Mouse (Mus musculus): Measurements from ENCODE around the gene Fam161a. TPM values are rescaled to one million over a fixed set of nuclear protein-coding genes. Genes with fewer than 3 reads are reported as not detected.

Gene Fam161a
- total and polyA plus RNA-seq, 3 experiments: 1.4 to 2.0 (median 1.5) TPM

DNA sequence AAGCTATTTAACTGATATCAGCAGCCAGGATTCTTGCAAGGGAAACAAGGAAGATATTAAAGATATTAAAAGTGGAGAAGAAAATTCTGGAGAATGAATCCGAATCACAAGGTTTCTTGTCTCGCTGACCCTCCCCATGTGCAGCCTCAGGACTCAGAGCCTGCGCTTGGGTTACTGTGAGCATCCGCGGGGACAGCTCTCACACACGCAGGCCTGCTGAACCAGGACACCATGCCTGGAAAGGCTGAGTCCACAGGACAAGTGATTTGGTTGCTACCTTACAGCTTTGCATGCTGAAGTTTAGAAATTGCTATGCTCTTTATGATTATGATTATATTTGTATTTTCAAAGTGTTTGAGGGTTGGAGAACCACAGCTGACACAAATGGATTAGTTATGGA lies 22.1 kb downstream of the Fam161a start:
- H3K4me3 ChIP-seq (replicated peaks in 1 of 3; ENCODE audit: low read depth in 2 of 3, low read length in 2 of 3, poor library complexity in 1 of 3): no peak overlapping the region
- TF ChIP-seq JUN (IDR thresholded peaks at IDR 0.05; ENCODE audit: insufficient read depth, low read depth, low read length) (no peak), POLR2A (IDR thresholded peaks at IDR 0.05; ENCODE audit: low read depth, low read length) (no peak), CHD1 (IDR thresholded peaks at IDR 0.05; ENCODE audit: low read depth, low read length) (no peak), ZNF384 (IDR thresholded peaks at IDR 0.05; ENCODE audit: low read depth, low read length) (no peak), RCOR1 (conservative IDR thresholded peaks at IDR 0.05; ENCODE audit: low read depth, low read length) (no peak), GABPA (IDR thresholded peaks at IDR 0.05; ENCODE audit: insufficient replicate concordance, low read depth, low read length) (no peak), SMC3 (IDR thresholded peaks at IDR 0.05; ENCODE audit: low read depth, low read length) (no peak), ZKSCAN1 (IDR thresholded peaks at IDR 0.05; ENCODE audit: borderline replicate concordance, low read depth, low read length) (no peak), SIN3A (IDR thresholded peaks at IDR 0.05; ENCODE audit: low read length) (no peak), MAFK (IDR thresholded peaks at IDR 0.05; ENCODE audit: insufficient replicate concordance, low read length) (no peak), NELFE (IDR thresholded peaks at IDR 0.05; ENCODE audit: low read depth, low read length) (no peak), KAT2A (IDR thresholded peaks at IDR 0.05; ENCODE audit: insufficient replicate concordance, low read length) (no peak), MYC (IDR thresholded peaks at IDR 0.05; ENCODE audit: low read depth, low read length) (no peak), CTCF (conservative IDR thresholded peaks at IDR 0.05 in 1 of 2, IDR thresholded peaks at IDR 0.05 in 1 of 2; ENCODE audit: low read depth in 2 of 2, low read length in 2 of 2) (no peak), ETS1 (conservative IDR thresholded peaks at IDR 0.05; ENCODE audit: low read depth, low read length) (no peak), MXI1 (IDR thresholded peaks at IDR 0.05; ENCODE audit: low read depth, low read length) (no peak)
- no peak overlapping the region for H3K9ac ChIP-seq (ENCODE audit: insufficient read depth, low read depth)

DNA sequence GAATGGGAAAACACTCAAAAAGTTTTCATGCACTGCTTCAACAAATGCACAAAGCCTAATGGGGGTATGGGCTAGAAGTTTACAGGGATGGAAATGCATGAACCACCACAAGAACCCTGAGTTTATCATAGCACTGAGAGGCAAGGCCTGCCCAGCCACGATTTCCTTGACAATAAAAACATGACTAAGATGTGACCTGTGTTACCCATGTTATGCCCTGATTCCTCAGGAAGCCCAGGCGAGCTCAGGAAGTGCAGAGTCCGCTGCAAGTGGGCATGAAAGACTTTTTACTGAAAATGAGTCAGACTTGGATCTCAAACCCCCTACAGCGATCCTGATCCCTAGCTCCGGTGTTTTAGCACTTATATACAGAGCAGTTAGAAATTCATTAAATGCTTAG lies 39.9 kb downstream of the Fam161a start:
- Histone ChIP-seq H3K4me2 (ENCODE audit: insufficient read depth, low read depth, poor library complexity, severe bottlenecking) (no peak overlapping the region), H3K27me3 (replicated peaks) (no peaks in the 10 kb centered on the region), H3K9ac (ENCODE audit: insufficient read depth, low read depth) (no peak overlapping the region), H3K4me3 (replicated peaks in 1 of 3; ENCODE audit: low read depth in 2 of 3, low read length in 2 of 3, poor library complexity in 1 of 3) (no peak overlapping the region), H3K4me1 (ENCODE audit: control insufficient read depth in 1 of 2, insufficient read depth in 2 of 2) (peaks cover 0 to 3% of the 10 kb centered on the region in 2 experiments; a peak in 1 of 4 replicates), H3K9me3 (replicated peaks; ENCODE audit: low read length) (no peaks in the 10 kb centered on the region), H3K79me2 (replicated peaks; ENCODE audit: control insufficient read depth, extremely low read depth, insufficient read depth, poor library complexity, severe bottlenecking) (no peaks in the 10 kb centered on the region), H3K36me3 (replicated peaks in 1 of 2; ENCODE audit: control insufficient read depth in 1 of 2, insufficient read depth in 1 of 2, low read length in 1 of 2) (no peaks in the 10 kb centered on the region), H3K27ac (ENCODE audit: insufficient read depth, low read depth) (no peak overlapping the region)
- in situ Hi-C loops (cut with MboI; ENCODE audit: low pct_ligation_motif_present, low pct_unique_long_range_greater_than_20kb, low sequenced_read_pairs) (no loop called here), dilution Hi-C loops (cut with MboI; ENCODE audit: extremely low pct_ligation_motif_present, extremely low pct_unique_long_range_greater_than_20kb, low sequenced_read_pairs) (no loop called here)
- TF ChIP-seq SMC3 (IDR thresholded peaks at IDR 0.05; ENCODE audit: low read depth, low read length) (no peak), GABPA (IDR thresholded peaks at IDR 0.05; ENCODE audit: insufficient replicate concordance, low read depth, low read length) (no peak), NRF1 (IDR thresholded peaks at IDR 0.05; ENCODE audit: low read depth, low read length) (no peak), POLR2AphosphoS2 (IDR thresholded peaks at IDR 0.05; ENCODE audit: low read depth, low read length) (no peak), POLR2A (IDR thresholded peaks at IDR 0.05; ENCODE audit: low read depth, low read length) (no peak), MYC (IDR thresholded peaks at IDR 0.05; ENCODE audit: low read depth, low read length) (no peak), SIN3A (IDR thresholded peaks at IDR 0.05; ENCODE audit: low read length) (no peak), USF1 (IDR thresholded peaks at IDR 0.05; ENCODE audit: low read depth, low read length) (no peak), USF2 (conservative IDR thresholded peaks at IDR 0.05; ENCODE audit: low read depth, low read length) (no peak)
- DNase-seq (ENCODE audit: extremely low read depth): no peak

More for the DNA sequence above, 22.1 kb downstream of the Fam161a start:
- DNase-seq (ENCODE audit: extremely low read depth): no peak
- no peaks in the 10 kb centered on the region for H3K79me2 ChIP-seq (replicated peaks; ENCODE audit: control insufficient read depth, extremely low read depth, insufficient read depth, poor library complexity, severe bottlenecking)
- H3K36me3 ChIP-seq (replicated peaks in 1 of 2; ENCODE audit: control insufficient read depth in 1 of 2, insufficient read depth in 1 of 2, low read length in 1 of 2): no peaks in the 10 kb centered on the region
- in situ Hi-C loops (cut with MboI; ENCODE audit: low pct_ligation_motif_present, low pct_unique_long_range_greater_than_20kb, low sequenced_read_pairs) (no loop called here), dilution Hi-C loops (cut with MboI; ENCODE audit: extremely low pct_ligation_motif_present, extremely low pct_unique_long_range_greater_than_20kb, low sequenced_read_pairs) (no loop called here)
- no peaks in the 10 kb centered on the region for H3K27me3 ChIP-seq (replicated peaks)
- H3K9me3 ChIP-seq (replicated peaks; ENCODE audit: low read length): no peaks in the 10 kb centered on the region
- H3K4me1 ChIP-seq (ENCODE audit: control insufficient read depth in 1 of 2, insufficient read depth in 2 of 2): no peaks in the 10 kb centered on the region
- no peak overlapping the region for H3K27ac ChIP-seq (ENCODE audit: insufficient read depth, low read depth)
- H3K4me2 ChIP-seq (ENCODE audit: insufficient read depth, low read depth, poor library complexity, severe bottlenecking): no peak overlapping the region

All from CH12.LX (cell line).